Mouse (Mus musculus): Measurements from ENCODE around the gene Olfr173. TPM values are rescaled to one million over a fixed set of nuclear protein-coding genes. Genes with fewer than 3 reads are reported as not detected.

The Olfr173 gene
- 0.11 TPM in 1 of 2 replicates, not detected in the other for polyA plus RNA-seq (2014; fragmentation: Nextera tagmentation; extraction: Ambion mirVana)

- 73% methylated on average over 2 of the region's 2 CpGs for WGBS
- no peak within 1 kb of the TSS for H3K4me2 ChIP-seq (ENCODE audit: low read depth, low read length)
- H3K9me3 ChIP-seq (replicated peaks; ENCODE audit: control insufficient read depth, low read length): no peaks in the 10 kb centered on the region
- ATAC-seq (replicated peaks; ENCODE audit: insufficient number of reproducible peaks, low FRiP score, low TSS enrichment, low read depth): no peak
- H3K27ac ChIP-seq (replicated peaks; ENCODE audit: low read depth, low read length): no peak within 1 kb of the TSS
- H3K4me3 ChIP-seq (ENCODE audit: low read depth, low read length): no peak within 1 kb of the TSS
- no peaks in the 10 kb centered on the region for H3K36me3 ChIP-seq (replicated peaks; ENCODE audit: control insufficient read depth, insufficient read depth, low read depth, low read length)
- no peak for DNase-seq (ENCODE audit: low spot score)
- H3K4me1 ChIP-seq (ENCODE audit: control insufficient read depth, insufficient read depth, low read length): no peaks in the 10 kb centered on the region
- H3K9ac ChIP-seq (replicated peaks; ENCODE audit: low read length): no peak within 1 kb of the TSS
- H3K27me3 ChIP-seq (ENCODE audit: control insufficient read depth, insufficient read depth, low read length): no peaks in the 10 kb centered on the region
Observed at GRCm38 (mm10) chr16:58800168-58800567, at the start of gene Olfr173. Olfr173 (minus strand) TSS chr16:58800268.

- H3K36me3 ChIP-seq (replicated peaks; ENCODE audit: control insufficient read depth, insufficient read depth, low read depth, low read length): no peaks in the 10 kb centered on the region
- no peaks in the 10 kb centered on the region for H3K9me3 ChIP-seq (replicated peaks; ENCODE audit: control insufficient read depth, low read length)
- no peaks in the 10 kb centered on the region for H3K4me1 ChIP-seq (ENCODE audit: control insufficient read depth, insufficient read depth, low read length)
- H3K4me2 ChIP-seq (ENCODE audit: low read depth, low read length): no peak within 1 kb of the TSS
- no peak within 1 kb of the TSS for H3K27ac ChIP-seq (replicated peaks; ENCODE audit: low read depth, low read length)
- no peaks in the 10 kb centered on the region for H3K27me3 ChIP-seq (ENCODE audit: control insufficient read depth, insufficient read depth, low read length)
- ATAC-seq (replicated peaks; ENCODE audit: insufficient number of reproducible peaks, low FRiP score, low TSS enrichment, low read depth) (no peak), DNase-seq (ENCODE audit: low spot score) (no peak)
- H3K4me3 ChIP-seq (ENCODE audit: low read depth, low read length): no peak within 1 kb of the TSS
- H3K9ac ChIP-seq (replicated peaks; ENCODE audit: low read length): no peak within 1 kb of the TSS
- 85% methylated on average over 1 of the region's 1 CpGs for WGBS
Observed at GRCm38 (mm10) chr16:58826732-58827319, 26.8 kb upstream of the Olfr173 start, which contains the start of gene Olfr175-ps1. Olfr175-ps1 (minus strand) TSS chr16:58826782.

- Histone ChIP-seq H3K27me3 (ENCODE audit: control insufficient read depth, insufficient read depth, low read length) (no peaks in the 10 kb centered on the region), H3K9me3 (replicated peaks; ENCODE audit: control insufficient read depth, low read length) (no peaks in the 10 kb centered on the region), H3K36me3 (replicated peaks; ENCODE audit: control insufficient read depth, insufficient read depth, low read depth, low read length) (no peaks in the 10 kb centered on the region), H3K27ac (replicated peaks; ENCODE audit: low read depth, low read length) (no peak within 1 kb of the TSS), H3K9ac (replicated peaks; ENCODE audit: low read length) (no peak within 1 kb of the TSS), H3K4me2 (ENCODE audit: low read depth, low read length) (no peak within 1 kb of the TSS), H3K4me3 (ENCODE audit: low read depth, low read length) (no peak within 1 kb of the TSS), H3K4me1 (ENCODE audit: control insufficient read depth, insufficient read depth, low read length) (no peaks in the 10 kb centered on the region)
- DNase-seq (ENCODE audit: low spot score) (no peak), ATAC-seq (replicated peaks; ENCODE audit: insufficient number of reproducible peaks, low FRiP score, low TSS enrichment, low read depth) (no peak)
- WGBS: 88% methylated on average over 1 of the region's 1 CpGs
Observed at GRCm38 (mm10) chr16:58763076-58763475, 37.0 kb downstream of the Olfr173 start, which contains the start of gene Olfr172. Olfr172 (minus strand) TSS chr16:58763176.

GRCm38 (mm10) chr16:58756191-58756590 lies 43.9 kb downstream of the Olfr173 start:
- H3K27ac ChIP-seq (replicated peaks; ENCODE audit: low read depth, low read length): no peak overlapping the region

GRCm38 (mm10) chr16:58751314-58751713 lies 48.8 kb downstream of the Olfr173 start:
- H3K27ac ChIP-seq (replicated peaks; ENCODE audit: low read depth, low read length): no peak overlapping the region
- no peak overlapping the region for H3K4me3 ChIP-seq (ENCODE audit: low read depth, low read length)
- DNase-seq (ENCODE audit: low spot score): no peak
- no peaks in the 10 kb centered on the region for H3K36me3 ChIP-seq (replicated peaks; ENCODE audit: control insufficient read depth, insufficient read depth, low read depth, low read length)
- H3K9me3 ChIP-seq (replicated peaks; ENCODE audit: control insufficient read depth, low read length): no peaks in the 10 kb centered on the region
- no peak for ATAC-seq (replicated peaks; ENCODE audit: insufficient number of reproducible peaks, low FRiP score, low TSS enrichment, low read depth)
- no peaks in the 10 kb centered on the region for H3K4me1 ChIP-seq (ENCODE audit: control insufficient read depth, insufficient read depth, low read length)
- H3K9ac ChIP-seq (replicated peaks; ENCODE audit: low read length): no peak overlapping the region
- WGBS: 18% methylated on average over 1 of the region's 1 CpGs
- no peak overlapping the region for H3K4me2 ChIP-seq (ENCODE audit: low read depth, low read length)
- no peaks in the 10 kb centered on the region for H3K27me3 ChIP-seq (ENCODE audit: control insufficient read depth, insufficient read depth, low read length)

More at GRCm38 (mm10) chr16:58756191-58756590, 43.9 kb downstream of the Olfr173 start:
- no peak overlapping the region for H3K4me2 ChIP-seq (ENCODE audit: low read depth, low read length)
- H3K4me3 ChIP-seq (ENCODE audit: low read depth, low read length): no peak overlapping the region
- no peaks in the 10 kb centered on the region for H3K4me1 ChIP-seq (ENCODE audit: control insufficient read depth, insufficient read depth, low read length)
- DNase-seq (ENCODE audit: low spot score): no peak
- no peaks in the 10 kb centered on the region for H3K27me3 ChIP-seq (ENCODE audit: control insufficient read depth, insufficient read depth, low read length)
- no peak overlapping the region for H3K9ac ChIP-seq (replicated peaks; ENCODE audit: low read length)
- no peaks in the 10 kb centered on the region for H3K36me3 ChIP-seq (replicated peaks; ENCODE audit: control insufficient read depth, insufficient read depth, low read depth, low read length)
- H3K9me3 ChIP-seq (replicated peaks; ENCODE audit: control insufficient read depth, low read length): no peaks in the 10 kb centered on the region
- no peak for ATAC-seq (replicated peaks; ENCODE audit: insufficient number of reproducible peaks, low FRiP score, low TSS enrichment, low read depth)

DNA sequence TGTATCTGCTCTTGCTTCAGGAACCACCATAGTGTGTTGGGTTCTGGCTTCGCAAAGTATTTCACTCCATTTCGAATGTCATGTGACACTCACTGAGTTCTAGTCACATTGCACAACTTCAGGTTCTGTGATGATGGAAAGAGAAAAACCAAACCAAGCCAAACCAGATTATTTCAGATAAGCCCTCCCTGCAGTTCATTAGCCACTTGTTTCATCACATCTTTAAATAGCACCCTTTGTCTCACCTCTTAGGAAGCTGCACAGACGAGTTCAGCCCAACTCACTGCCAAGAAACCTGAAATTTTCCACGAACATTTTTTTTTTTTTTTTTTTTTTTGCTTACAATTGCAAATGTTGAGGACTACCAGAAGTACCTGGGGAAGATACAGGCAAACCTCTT lies 53.4 kb downstream of the Olfr173 start:
- H3K36me3 ChIP-seq (replicated peaks; ENCODE audit: control insufficient read depth, insufficient read depth, low read depth, low read length): no peaks in the 10 kb centered on the region
- no peaks in the 10 kb centered on the region for H3K4me1 ChIP-seq (ENCODE audit: control insufficient read depth, insufficient read depth, low read length)
- 74% methylated on average over 4 of the region's 4 CpGs for WGBS
- H3K27ac ChIP-seq (replicated peaks; ENCODE audit: low read depth, low read length): no peak overlapping the region
- no peak overlapping the region for H3K4me2 ChIP-seq (ENCODE audit: low read depth, low read length)
- no peaks in the 10 kb centered on the region for H3K9me3 ChIP-seq (replicated peaks; ENCODE audit: control insufficient read depth, low read length)
- H3K9ac ChIP-seq (replicated peaks; ENCODE audit: low read length): no peak overlapping the region
- ATAC-seq (replicated peaks; ENCODE audit: insufficient number of reproducible peaks, low FRiP score, low TSS enrichment, low read depth) (no peak), DNase-seq (ENCODE audit: low spot score) (no peak)
- no peak overlapping the region for H3K4me3 ChIP-seq (ENCODE audit: low read depth, low read length)
- no peaks in the 10 kb centered on the region for H3K27me3 ChIP-seq (ENCODE audit: control insufficient read depth, insufficient read depth, low read length)

Small RNA genes lying within 50 kb of the gene (microRNA-seq; reads per million reads assigned to microRNA genes)
- gene Gm27564 (ENCODE audit: borderline number of aligned reads): not detected

Other genes starting within 250 kb of the Olfr173 start
- not detected in 2 replicates for gene Gm813, start 183.3 kb downstream of the Olfr173 start, polyA plus RNA-seq (2014; fragmentation: Nextera tagmentation; extraction: Ambion mirVana)
- gene E330017A01Rik, start 161.5 kb downstream of the Olfr173 start, polyA plus RNA-seq (2014; fragmentation: Nextera tagmentation; extraction: Ambion mirVana): not detected in 2 replicates
- 21.0 and 22.0 TPM in 2 replicates for gene Cpox, start 130.0 kb downstream of the Olfr173 start, polyA plus RNA-seq (2014; fragmentation: Nextera tagmentation; extraction: Ambion mirVana)
- not detected in 2 replicates for gene Gpr15, start 81.2 kb downstream of the Olfr173 start, polyA plus RNA-seq (2014; fragmentation: Nextera tagmentation; extraction: Ambion mirVana)
- 143 and 145 TPM in 2 replicates for gene Cldnd1, start 72.4 kb downstream of the Olfr173 start, polyA plus RNA-seq (2014; fragmentation: Nextera tagmentation; extraction: Ambion mirVana)
- gene Olfr172, start 37.1 kb downstream of the Olfr173 start, polyA plus RNA-seq (2014; fragmentation: Nextera tagmentation; extraction: Ambion mirVana): not detected in 2 replicates
- gene Olfr175-ps1, start 26.5 kb upstream of the Olfr173 start, polyA plus RNA-seq (2014; fragmentation: Nextera tagmentation; extraction: Ambion mirVana): not detected in 2 replicates
- not detected in 2 replicates for gene Olfr177, start 74.5 kb upstream of the Olfr173 start, polyA plus RNA-seq (2014; fragmentation: Nextera tagmentation; extraction: Ambion mirVana)
- not detected in 2 replicates for gene Olfr178, start 91.8 kb upstream of the Olfr173 start, polyA plus RNA-seq (2014; fragmentation: Nextera tagmentation; extraction: Ambion mirVana)
- gene Olfr181, start 128.5 kb upstream of the Olfr173 start, polyA plus RNA-seq (2014; fragmentation: Nextera tagmentation; extraction: Ambion mirVana): not detected in 2 replicates
- not detected in 2 replicates for gene Olfr180, start 129.1 kb upstream of the Olfr173 start, polyA plus RNA-seq (2014; fragmentation: Nextera tagmentation; extraction: Ambion mirVana)
- gene Olfr183, start 195.1 kb upstream of the Olfr173 start, polyA plus RNA-seq (2014; fragmentation: Nextera tagmentation; extraction: Ambion mirVana): not detected in 2 replicates
- gene Olfr186, start 230.0 kb upstream of the Olfr173 start, polyA plus RNA-seq (2014; fragmentation: Nextera tagmentation; extraction: Ambion mirVana): not detected in 2 replicates
- gene Olfr187, start 239.5 kb upstream of the Olfr173 start, polyA plus RNA-seq (2014; fragmentation: Nextera tagmentation; extraction: Ambion mirVana): not detected in 2 replicates

Data from embryonic facial prominence, embryonic 11.5 days (tissue).